Mouse (Mus musculus) neural tube, embryonic 13.5 days (tissue): ENCODE data around the gene Fam111a. TPM values are rescaled to one million over a fixed set of nuclear protein-coding genes. Genes with fewer than 3 reads are reported as not detected.

ENCODE experiments used
- polyA plus RNA-seq: library from polyadenylated mRNA; unstranded; fragments of >200 nt; fragmentation: Nextera tagmentation; extraction: Ambion mirVana; gene quantifications from 2 replicates; pipeline ENCODE4 v1.2.1, GENCODE M21; 2015

Gene Fam111a
- polyA plus RNA-seq, 1 experiment from 2014 or later = 8.0 TPM

Other genes with a start within 250 kb of the Fam111a start
- not detected in 2 replicates for gene Olfr1436, start 246.6 kb upstream of the Fam111a start, polyA plus RNA-seq
- not detected in 2 replicates for gene Olfr1437, start 220.6 kb upstream of the Fam111a start, polyA plus RNA-seq
- gene Olfr1438-ps1, start 209.8 kb upstream of the Fam111a start, polyA plus RNA-seq = not detected in 2 replicates
- not detected in 2 replicates for gene Olfr1440, start 158.5 kb upstream of the Fam111a start, polyA plus RNA-seq
- not detected in 2 replicates for gene Olfr1441, start 128.3 kb upstream of the Fam111a start, polyA plus RNA-seq
- gene Pfpl, start 117.8 kb upstream of the Fam111a start, polyA plus RNA-seq = 0.08 TPM in 1 of 2 replicates, not detected in the other
- 0.54 and 0.89 TPM in 2 replicates for gene Mpeg1, start 85.0 kb upstream of the Fam111a start, polyA plus RNA-seq
- gene Dtx4, start 44.3 kb upstream of the Fam111a start, polyA plus RNA-seq = 34.2 and 35.5 TPM in 2 replicates
- gene Gm4952, start 54.2 kb downstream of the Fam111a start, polyA plus RNA-seq = not detected in 2 replicates
- gene Glyat, start 87.6 kb downstream of the Fam111a start, polyA plus RNA-seq = not detected in 2 replicates
- gene Olfr1442, start 124.7 kb downstream of the Fam111a start, polyA plus RNA-seq = not detected in 2 replicates
- gene Olfr1443, start 132.4 kb downstream of the Fam111a start, polyA plus RNA-seq = not detected in 2 replicates
- gene Keg1, start 150.0 kb downstream of the Fam111a start, polyA plus RNA-seq = not detected in 2 replicates
- gene Cntf, start 219.9 kb downstream of the Fam111a start, polyA plus RNA-seq = 0.87 and 1.2 TPM in 2 replicates